Mouse (Mus musculus): ENCODE results near the gene A530016L24Rik. TPM values are rescaled to one million over a fixed set of nuclear protein-coding genes. Genes with fewer than 3 reads are reported as not detected.

A530016L24Rik gene
- 0.18 and 0.19 TPM in 2 replicates for polyA plus RNA-seq (2014; fragmentation: Nextera tagmentation; extraction: Ambion mirVana)

GRCm38 (mm10) chr12:112489134-112489533, at the start of gene A530016L24Rik:
TSS of gene A530016L24Rik (plus strand) at chr12:112489448.
- WGBS: 89% methylated on average over 8 of the region's 8 CpGs
- no peak for DNase-seq (ENCODE audit: low spot score)
- ATAC-seq (ENCODE audit: low FRiP score): no peak
- no peak within 1 kb of the TSS for H3K9ac ChIP-seq
- H3K4me1 ChIP-seq (replicated peaks; ENCODE audit: control insufficient read depth, insufficient read depth, low read length): peaks cover 8% of the 10 kb centered on the region; the same call in 1 of the 2 replicates
- no peaks in the 10 kb centered on the region for H3K9me3 ChIP-seq (ENCODE audit: control insufficient read depth, low read length)
- no peaks in the 10 kb centered on the region for H3K27me3 ChIP-seq (ENCODE audit: control insufficient read depth, insufficient read depth, low read length)
- no peak within 1 kb of the TSS for H3K4me3 ChIP-seq (replicated peaks; ENCODE audit: low read length)
- H3K4me2 ChIP-seq (replicated peaks): no peak within 1 kb of the TSS
- no peak within 1 kb of the TSS for H3K27ac ChIP-seq
- no peaks in the 10 kb centered on the region for H3K36me3 ChIP-seq (replicated peaks; ENCODE audit: control insufficient read depth, insufficient read depth)

- DNase-seq (ENCODE audit: low spot score): no peak
- Histone ChIP-seq H3K27ac (no peak overlapping the region), H3K9ac (no peak overlapping the region), H3K4me2 (replicated peaks) (no peak overlapping the region), H3K4me3 (replicated peaks; ENCODE audit: low read length) (no peak overlapping the region), H3K36me3 (replicated peaks; ENCODE audit: control insufficient read depth, insufficient read depth) (no peaks in the 10 kb centered on the region), H3K27me3 (ENCODE audit: control insufficient read depth, insufficient read depth, low read length) (no peaks in the 10 kb centered on the region), H3K4me1 (replicated peaks; ENCODE audit: control insufficient read depth, insufficient read depth, low read length) (peaks cover 9% of the 10 kb centered on the region), H3K9me3 (ENCODE audit: control insufficient read depth, low read length) (no peaks in the 10 kb centered on the region)
- 67% methylated on average over 1 of the region's 1 CpGs for WGBS
- no peak for ATAC-seq (ENCODE audit: low FRiP score)
Measured at GRCm38 (mm10) chr12:112439993-112440392, 49.3 kb upstream of the A530016L24Rik start.

- peaks cover 8% of the 10 kb centered on the region for H3K4me1 ChIP-seq (replicated peaks; ENCODE audit: control insufficient read depth, insufficient read depth, low read length)
- ATAC-seq (ENCODE audit: low FRiP score): no peak
- H3K4me3 ChIP-seq (replicated peaks; ENCODE audit: low read length): no peak overlapping the region
- H3K9me3 ChIP-seq (ENCODE audit: control insufficient read depth, low read length): peaks cover 16% of the 10 kb centered on the region; the same call in 1 of the 2 replicates
- H3K36me3 ChIP-seq (replicated peaks; ENCODE audit: control insufficient read depth, insufficient read depth): no peaks in the 10 kb centered on the region
- peak overlapping the region; percentile 33; the same call in 1 of the 2 replicates for H3K27ac ChIP-seq
- 53% methylated on average over 18 of the region's 18 CpGs for WGBS
- DNase-seq (ENCODE audit: low spot score): no peak
- H3K9ac ChIP-seq: no peak overlapping the region
- no peaks in the 10 kb centered on the region for H3K27me3 ChIP-seq (ENCODE audit: control insufficient read depth, insufficient read depth, low read length)
- no peak overlapping the region for H3K4me2 ChIP-seq (replicated peaks)
Measured at GRCm38 (mm10) chr12:112449144-112449827, 40.0 kb upstream of the A530016L24Rik start.

- H3K4me1 ChIP-seq (replicated peaks; ENCODE audit: control insufficient read depth, insufficient read depth, low read length): peaks cover 8% of the 10 kb centered on the region
- H3K4me2 ChIP-seq (replicated peaks): no peak overlapping the region
- no peak overlapping the region for H3K4me3 ChIP-seq (replicated peaks; ENCODE audit: low read length)
- H3K9me3 ChIP-seq (ENCODE audit: control insufficient read depth, low read length): peaks cover 16% of the 10 kb centered on the region; the same call in 1 of the 2 replicates
- H3K36me3 ChIP-seq (replicated peaks; ENCODE audit: control insufficient read depth, insufficient read depth): no peaks in the 10 kb centered on the region
- H3K27ac ChIP-seq: 0 out of 2 replicates have a peak overlapping the region, but pooled peaks have one; percentile 56
- 51% methylated on average over 8 of the region's 8 CpGs for WGBS
- ATAC-seq (ENCODE audit: low FRiP score): no peak
- H3K9ac ChIP-seq: no peak overlapping the region
- H3K27me3 ChIP-seq (ENCODE audit: control insufficient read depth, insufficient read depth, low read length): 0 out of 2 replicates have a peak, but pooled peaks cover 2% of the 10 kb centered on the region
- no peak for DNase-seq (ENCODE audit: low spot score)
Measured at GRCm38 (mm10) chr12:112449828-112450180, 39.4 kb upstream of the A530016L24Rik start.

GRCm38 (mm10) chr12:112450883-112451282, 38.4 kb upstream of the A530016L24Rik start:
- Histone ChIP-seq H3K4me3 (replicated peaks; ENCODE audit: low read length) (no peak overlapping the region), H3K27ac (no peak overlapping the region), H3K36me3 (replicated peaks; ENCODE audit: control insufficient read depth, insufficient read depth) (no peaks in the 10 kb centered on the region), H3K9ac (no peak overlapping the region), H3K4me2 (replicated peaks) (no peak overlapping the region), H3K9me3 (ENCODE audit: control insufficient read depth, low read length) (peaks cover 13% of the 10 kb centered on the region; the same call in 1 of the 2 replicates), H3K27me3 (ENCODE audit: control insufficient read depth, insufficient read depth, low read length) (0 out of 2 replicates have a peak, but pooled peaks cover 2% of the 10 kb centered on the region), H3K4me1 (replicated peaks; ENCODE audit: control insufficient read depth, insufficient read depth, low read length) (peaks cover 8% of the 10 kb centered on the region)
- ATAC-seq (ENCODE audit: low FRiP score) (0 out of 2 replicates have a peak, but pooled peaks have one; percentile 48), DNase-seq (ENCODE audit: low spot score) (peak; percentile 65)
- WGBS: 23% methylated on average over 6 of the region's 6 CpGs

GRCm38 (mm10) chr12:112451381-112451780, 37.9 kb upstream of the A530016L24Rik start:
- peaks cover 8% of the 10 kb centered on the region for H3K4me1 ChIP-seq (replicated peaks; ENCODE audit: control insufficient read depth, insufficient read depth, low read length)
- H3K27me3 ChIP-seq (ENCODE audit: control insufficient read depth, insufficient read depth, low read length): 0 out of 2 replicates have a peak, but pooled peaks cover 2% of the 10 kb centered on the region
- no peak; the same call in 1 of the 2 replicates for ATAC-seq (ENCODE audit: low FRiP score)
- no peak for DNase-seq (ENCODE audit: low spot score)
- H3K36me3 ChIP-seq (replicated peaks; ENCODE audit: control insufficient read depth, insufficient read depth): no peaks in the 10 kb centered on the region
- 70% methylated on average over 1 of the region's 1 CpGs for WGBS
- peaks cover 9% of the 10 kb centered on the region; the same call in 1 of the 2 replicates for H3K9me3 ChIP-seq (ENCODE audit: control insufficient read depth, low read length)
- 0 out of 2 replicates have a peak overlapping the region, but pooled peaks have one; percentile 11 for H3K27ac ChIP-seq
- H3K4me2 ChIP-seq (replicated peaks): no peak overlapping the region
- H3K4me3 ChIP-seq (replicated peaks; ENCODE audit: low read length): no peak overlapping the region
- no peak overlapping the region for H3K9ac ChIP-seq

- no peak for DNase-seq (ENCODE audit: low spot score)
- 68% methylated on average over 9 of the region's 9 CpGs for WGBS
- H3K4me1 ChIP-seq (replicated peaks; ENCODE audit: control insufficient read depth, insufficient read depth, low read length): peaks cover 8% of the 10 kb centered on the region
Measured at GRCm38 (mm10) chr12:112451826-112452225, 37.4 kb upstream of the A530016L24Rik start.

GRCm38 (mm10) chr12:112456144-112456713, 33.0 kb upstream of the A530016L24Rik start:
- Histone ChIP-seq H3K4me1 (replicated peaks; ENCODE audit: control insufficient read depth, insufficient read depth, low read length) (no peaks in the 10 kb centered on the region; the same call in none of the 2 replicates), H3K27ac (peak overlapping the region; percentile 41; the same call in 1 of the 2 replicates), H3K4me3 (replicated peaks; ENCODE audit: low read length) (no peak overlapping the region), H3K4me2 (replicated peaks) (no peak overlapping the region), H3K9ac (no peak overlapping the region), H3K9me3 (ENCODE audit: control insufficient read depth, low read length) (no peaks in the 10 kb centered on the region), H3K27me3 (ENCODE audit: control insufficient read depth, insufficient read depth, low read length) (peaks cover 7% of the 10 kb centered on the region; the same call in 1 of the 2 replicates), H3K36me3 (replicated peaks; ENCODE audit: control insufficient read depth, insufficient read depth) (no peaks in the 10 kb centered on the region)
- no peak for DNase-seq (ENCODE audit: low spot score)
- 79% methylated on average over 6 of the region's 6 CpGs for WGBS
- no peak for ATAC-seq (ENCODE audit: low FRiP score)

More at GRCm38 (mm10) chr12:112451826-112452225, 37.4 kb upstream of the A530016L24Rik start:
- no peaks in the 10 kb centered on the region for H3K36me3 ChIP-seq (replicated peaks; ENCODE audit: control insufficient read depth, insufficient read depth)
- no peak overlapping the region for H3K4me3 ChIP-seq (replicated peaks; ENCODE audit: low read length)
- peaks cover 5% of the 10 kb centered on the region; the same call in 1 of the 2 replicates for H3K9me3 ChIP-seq (ENCODE audit: control insufficient read depth, low read length)
- no peak for ATAC-seq (ENCODE audit: low FRiP score)
- H3K27ac ChIP-seq: 0 out of 2 replicates have a peak overlapping the region, but pooled peaks have one; percentile 11
- no peak overlapping the region for H3K4me2 ChIP-seq (replicated peaks)
- 0 out of 2 replicates have a peak, but pooled peaks cover 2% of the 10 kb centered on the region for H3K27me3 ChIP-seq (ENCODE audit: control insufficient read depth, insufficient read depth, low read length)
- no peak overlapping the region for H3K9ac ChIP-seq

- DNase-seq (ENCODE audit: low spot score): peak; percentile 59
- Histone ChIP-seq H3K9me3 (ENCODE audit: control insufficient read depth, low read length) (no peaks in the 10 kb centered on the region), H3K9ac (no peak overlapping the region)
Measured at GRCm38 (mm10) chr12:112457839-112458238, 31.4 kb upstream of the A530016L24Rik start.

More at GRCm38 (mm10) chr12:112457839-112458238, 31.4 kb upstream of the A530016L24Rik start:
- Histone ChIP-seq H3K4me3 (replicated peaks; ENCODE audit: low read length) (no peak overlapping the region), H3K27ac (no peak overlapping the region), H3K4me1 (replicated peaks; ENCODE audit: control insufficient read depth, insufficient read depth, low read length) (no peaks in the 10 kb centered on the region; the same call in none of the 2 replicates), H3K4me2 (replicated peaks) (no peak overlapping the region), H3K27me3 (ENCODE audit: control insufficient read depth, insufficient read depth, low read length) (peaks cover 7% of the 10 kb centered on the region; the same call in 1 of the 2 replicates), H3K36me3 (replicated peaks; ENCODE audit: control insufficient read depth, insufficient read depth) (no peaks in the 10 kb centered on the region)
- 11% methylated on average over 4 of the region's 4 CpGs for WGBS
- peak; percentile 79 for ATAC-seq (ENCODE audit: low FRiP score)

Data from hindbrain, embryonic 14.5 days (tissue).